Mouse (Mus musculus): ENCODE measurements around the gene Capg. TPM values are rescaled to one million over a fixed set of nuclear protein-coding genes. Genes with fewer than 3 reads are reported as not detected.
A peak's percentile ranks its signal among the peaks of the same experiment; 100 is the strongest.

The Capg gene
- total and polyA plus RNA-seq, 3 experiments: 241 to 283 TPM; not detected in 1

GRCm38 (mm10) chr6:72567508-72567907 lies 23.3 kb downstream of the Capg start:
- DNase-seq (ENCODE audit: low read depth, low spot score): no peak
- Histone ChIP-seq H3K4me1 (ENCODE audit: control insufficient read depth in 1 of 2, insufficient read depth in 2 of 2, low read length in 2 of 2) (no peaks in the 10 kb centered on the region), H3K9ac (ENCODE audit: control insufficient read depth, low read depth, low read length, poor library complexity, severe bottlenecking) (no peak overlapping the region), H3K9me3 (replicated peaks; ENCODE audit: insufficient read depth, low read length) (no peaks in the 10 kb centered on the region), H3K4me3 (ENCODE audit: control insufficient read depth in 1 of 2, insufficient read depth in 1 of 2, low read depth in 2 of 2, low read length in 2 of 2) (no peak overlapping the region), H3K27ac (ENCODE audit: control insufficient read depth, low read depth, low read length) (no peak overlapping the region), H3K27me3 (ENCODE audit: control insufficient read depth in 1 of 2, insufficient read depth in 2 of 2, low read length in 2 of 2) (no peaks in the 10 kb centered on the region), H3K36me3 (ENCODE audit: control insufficient read depth in 1 of 2, insufficient read depth in 2 of 2, low read length in 2 of 2) (no peaks in the 10 kb centered on the region), H3K79me2 (ENCODE audit: control insufficient read depth, insufficient read depth, low read length, poor library complexity) (no peaks in the 10 kb centered on the region)
- no peak for TF ChIP-seq GABPA (IDR thresholded peaks at IDR 0.05; ENCODE audit: low read depth, low read length)
- TF ChIP-seq MXI1 (IDR thresholded peaks at IDR 0.05; ENCODE audit: low read depth, low read length): no peak
- no peak for TF ChIP-seq KAT2A (conservative IDR thresholded peaks at IDR 0.05; ENCODE audit: low read depth, low read length)
- peak; percentile 23; the same call in 1 of the 2 replicates for TF ChIP-seq SMC3 (IDR thresholded peaks at IDR 0.05; ENCODE audit: low read depth, low read length)
- TF ChIP-seq CTCF (IDR thresholded peaks at IDR 0.05 in 2 of 3, conservative IDR thresholded peaks at IDR 0.05 in 1 of 3; ENCODE audit: control insufficient read depth in 1 of 3, insufficient read depth in 1 of 3, low read depth in 2 of 3, low read length in 3 of 3, poor library complexity in 1 of 3, severe bottlenecking in 1 of 3): peak in 2 of 3 experiments; percentile 29 to 38; a peak in 4 of 6 replicates
- TF ChIP-seq JUND (IDR thresholded peaks at IDR 0.05; ENCODE audit: low read depth, low read length): no peak
- peak; percentile 23 for TF ChIP-seq RAD21 (IDR thresholded peaks at IDR 0.05; ENCODE audit: low read depth, low read length)

- Histone ChIP-seq H3K79me2 (ENCODE audit: control insufficient read depth, insufficient read depth, low read length, poor library complexity) (no peaks in the 10 kb centered on the region), H3K9me3 (replicated peaks; ENCODE audit: insufficient read depth, low read length) (no peaks in the 10 kb centered on the region), H3K9ac (ENCODE audit: control insufficient read depth, low read depth, low read length, poor library complexity, severe bottlenecking) (no peak overlapping the region), H3K4me1 (ENCODE audit: control insufficient read depth in 1 of 2, insufficient read depth in 2 of 2, low read length in 2 of 2) (no peaks in the 10 kb centered on the region), H3K27ac (ENCODE audit: control insufficient read depth, low read depth, low read length) (no peak overlapping the region), H3K36me3 (ENCODE audit: control insufficient read depth in 1 of 2, insufficient read depth in 2 of 2, low read length in 2 of 2) (no peaks in the 10 kb centered on the region), H3K4me3 (ENCODE audit: control insufficient read depth in 1 of 2, insufficient read depth in 1 of 2, low read depth in 2 of 2, low read length in 2 of 2) (no peak overlapping the region), H3K27me3 (ENCODE audit: control insufficient read depth in 1 of 2, insufficient read depth in 2 of 2, low read length in 2 of 2) (no peaks in the 10 kb centered on the region)
- no peak for DNase-seq (ENCODE audit: low read depth, low spot score)
- TF ChIP-seq GABPA (IDR thresholded peaks at IDR 0.05; ENCODE audit: low read depth, low read length) (no peak), MYB (IDR thresholded peaks at IDR 0.05; ENCODE audit: low read depth, low read length) (no peak), NRF1 (IDR thresholded peaks at IDR 0.05; ENCODE audit: insufficient read depth, low read depth, low read length, poor library complexity, severe bottlenecking) (no peak), MYC (IDR thresholded peaks at IDR 0.05; ENCODE audit: low read depth, low read length) (no peak), TBP (IDR thresholded peaks at IDR 0.05; ENCODE audit: low read depth, low read length) (no peak), CHD2 (IDR thresholded peaks at IDR 0.05; ENCODE audit: low read length) (no peak), KAT2A (conservative IDR thresholded peaks at IDR 0.05; ENCODE audit: low read depth, low read length) (no peak), MAX (IDR thresholded peaks at IDR 0.05; ENCODE audit: low read length) (no peak), ZNF384 (IDR thresholded peaks at IDR 0.05; ENCODE audit: low read depth, low read length) (no peak), MXI1 (IDR thresholded peaks at IDR 0.05; ENCODE audit: low read depth, low read length) (no peak), ETS1 (IDR thresholded peaks at IDR 0.05; ENCODE audit: low read depth, low read length) (no peak), RCOR1 (IDR thresholded peaks at IDR 0.05; ENCODE audit: low read depth, low read length) (no peak), TAL1 (IDR thresholded peaks at IDR 0.05; ENCODE audit: low read length) (no peak), NELFE (IDR thresholded peaks at IDR 0.05; ENCODE audit: low read depth, low read length) (no peak), USF2 (IDR thresholded peaks at IDR 0.05; ENCODE audit: borderline replicate concordance in 1 of 2, insufficient read depth in 1 of 2, low read depth in 1 of 2, low read length in 2 of 2) (no peak)
These were observed 24.5 kb downstream of the Capg start for GRCm38 (mm10) chr6:72568736-72569135.
